Mouse (Mus musculus) embryonic facial prominence, embryonic 14.5 days (tissue): ENCODE measurements around the gene Psma4. TPM values are rescaled to one million over a fixed set of nuclear protein-coding genes. Genes with fewer than 3 reads are reported as not detected.
"Not testable (repeated sequence)": the region's sequence is repeated elsewhere in the genome, so short reads cannot be mapped to it uniquely, and the experiment has no call there.

Experiments
- ATAC-seq: fragments of 200-750 bp; cut with Nextera tagmentation; 2 replicates; pipeline ENCODE4 v1.8.0; 2017; ENCODE audit warnings: low read depth, moderate number of reproducible peaks, moderate TSS enrichment
- DNase-seq: peaks from one replicate; pipeline ENCODE4 v3.0.0-alpha.2; 2015; ENCODE audit warnings: low spot score
- H3K27ac ChIP-seq: fragments of 300-500 bp; sonication (generic); replicated peaks from 2 replicates; pipeline ENCODE4 v1.5.1; 2014; ENCODE audit warnings: low read depth, mild to moderate bottlenecking, low read length, moderate library complexity
- H3K27me3 ChIP-seq: fragments of 300-500 bp; sonication (generic); replicated peaks from 2 replicates; pipeline ENCODE4 v1.6.1; 2014; ENCODE audit warnings: low read length; ENCODE audit not compliant: control insufficient read depth, insufficient read depth
- H3K36me3 ChIP-seq: fragments of 300-500 bp; sonication (generic); 2 replicates; pipeline ENCODE4 v1.6.1; 2014; ENCODE audit warnings: low read length, mixed read lengths; ENCODE audit not compliant: control insufficient read depth, insufficient read depth
- H3K4me1 ChIP-seq: fragments of 300-500 bp; sonication (generic); 2 replicates; pipeline ENCODE4 v1.6.1; 2014; ENCODE audit warnings: antibody characterized with exemption, low read length; ENCODE audit not compliant: control insufficient read depth, insufficient read depth
- H3K4me2 ChIP-seq: fragments of 300-500 bp; sonication (generic); 2 replicates; pipeline ENCODE4 v1.6.1; 2014; ENCODE audit warnings: low read depth, mild to moderate bottlenecking, low read length, moderate library complexity, mixed read lengths
- H3K4me3 ChIP-seq: fragments of 300-500 bp; sonication (generic); 2 replicates; pipeline ENCODE4 v1.5.1; 2014; ENCODE audit warnings: low read depth, mild to moderate bottlenecking, low read length
- H3K9ac ChIP-seq: fragments of 300-500 bp; sonication (generic); 2 replicates; pipeline ENCODE4 v1.6.1; 2014; ENCODE audit warnings: low read depth, mild to moderate bottlenecking, low read length, moderate library complexity, mixed read lengths
- H3K9me3 ChIP-seq: fragments of 300-500 bp; sonication (generic); 2 replicates; pipeline ENCODE4 v1.6.1; 2016; ENCODE audit warnings: low read length; ENCODE audit not compliant: control insufficient read depth
- WGBS: fragments of 180-500 bp; shearing (Covaris S2); extraction: QIAGEN DNeasy Blood & Tissue Kit; methylation state at CpG from one replicate; pipeline ENCODE4 v1.1.7; 2014; 5-methylcytosine and 5-hydroxymethylcytosine counted together
- polyA plus RNA-seq: library from polyadenylated mRNA; unstranded; fragments of >200 nt; fragmentation: Nextera tagmentation; extraction: Ambion mirVana; gene quantifications from 2 replicates; pipeline ENCODE4 v1.2.1, GENCODE M21; 2014

Psma4 gene
- polyA plus RNA-seq, 1 experiment from 2014 or later = 285 TPM

DNA sequence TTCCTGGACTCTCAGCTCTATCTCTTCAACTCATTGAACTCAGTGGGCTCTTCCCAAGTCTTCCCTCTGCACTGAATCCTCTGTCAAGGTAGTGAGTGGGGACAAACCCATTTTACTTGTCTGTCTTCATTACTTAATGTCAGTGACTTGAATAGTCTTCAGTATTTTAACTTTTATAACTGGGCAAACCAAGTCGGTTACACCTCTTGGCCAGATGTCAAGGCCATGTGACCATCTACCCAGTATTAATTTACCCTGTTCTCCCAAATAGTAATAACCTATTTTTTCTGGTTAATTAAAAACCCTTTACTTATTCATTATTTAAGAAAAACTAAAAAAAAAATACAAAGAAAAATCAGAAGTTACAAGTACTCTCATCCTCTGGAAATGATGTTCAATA is 19.8 kb upstream of the Psma4 start:
- H3K4me2 ChIP-seq = no peak overlapping the region
- H3K27ac ChIP-seq = no peak overlapping the region
- H3K4me1 ChIP-seq = no peaks in the 10 kb centered on the region
- ATAC-seq = no peak
- no peaks in the 10 kb centered on the region for H3K9me3 ChIP-seq
- whole genome bisulfite sequencing = 92% methylated on average over 1 of the region's 1 CpGs
- H3K4me3 ChIP-seq = no peak overlapping the region
- no peak overlapping the region for H3K9ac ChIP-seq
- no peak for DNase-seq
- H3K36me3 ChIP-seq = no peaks in the 10 kb centered on the region
- H3K27me3 ChIP-seq = no peaks in the 10 kb centered on the region

DNA sequence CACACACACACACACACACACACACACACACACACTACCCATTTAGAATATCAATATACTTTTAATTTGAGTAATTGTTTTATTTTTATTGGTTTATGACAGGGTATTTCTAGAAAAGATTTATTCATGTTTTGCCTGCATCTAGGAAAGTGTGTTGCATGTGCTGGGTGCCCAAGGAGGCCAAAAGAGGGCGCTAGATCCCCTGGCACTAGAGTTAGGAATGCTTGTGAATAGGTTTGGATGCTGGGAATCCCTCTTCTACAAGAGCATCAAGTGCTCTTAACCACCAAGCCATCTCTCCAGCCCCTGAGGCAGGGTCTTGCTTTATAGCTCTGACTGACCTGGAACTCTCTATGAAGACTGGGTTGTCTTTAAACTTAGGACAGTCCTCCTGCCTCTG is 18.8 kb upstream of the Psma4 start:
- Histone ChIP-seq H3K27me3 (no peaks in the 10 kb centered on the region), H3K27ac (no peak overlapping the region), H3K4me3 (no peak overlapping the region), H3K9me3 (no peaks in the 10 kb centered on the region), H3K4me1 (no peaks in the 10 kb centered on the region), H3K9ac (no peak overlapping the region), H3K4me2 (no peak overlapping the region), H3K36me3 (no peaks in the 10 kb centered on the region)
- DNase-seq (no peak), ATAC-seq (no peak)
- WGBS = 5% methylated on average over 1 of the region's 1 CpGs

DNA sequence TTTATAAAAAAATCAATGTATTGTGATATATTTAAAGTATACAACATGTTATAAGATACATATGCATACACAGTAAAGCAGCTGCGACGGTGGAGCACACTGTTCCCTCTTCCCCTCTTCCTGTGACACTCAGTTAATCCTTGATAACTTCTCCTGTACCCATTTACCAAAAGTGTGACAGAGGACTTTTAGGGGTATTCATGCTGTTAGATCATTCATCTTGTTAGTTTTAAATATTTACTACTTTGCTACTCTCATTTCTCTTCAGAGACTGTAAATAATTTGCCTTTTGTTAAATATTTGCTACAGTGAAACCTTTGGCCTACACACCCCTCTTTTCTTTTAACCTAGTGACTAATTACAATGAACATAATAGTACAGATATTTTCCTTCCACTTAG is 18.2 kb upstream of the Psma4 start:
- no peak overlapping the region for H3K4me2 ChIP-seq
- ATAC-seq = no peak
- 67% methylated on average over 2 of the region's 2 CpGs for WGBS

DNA sequence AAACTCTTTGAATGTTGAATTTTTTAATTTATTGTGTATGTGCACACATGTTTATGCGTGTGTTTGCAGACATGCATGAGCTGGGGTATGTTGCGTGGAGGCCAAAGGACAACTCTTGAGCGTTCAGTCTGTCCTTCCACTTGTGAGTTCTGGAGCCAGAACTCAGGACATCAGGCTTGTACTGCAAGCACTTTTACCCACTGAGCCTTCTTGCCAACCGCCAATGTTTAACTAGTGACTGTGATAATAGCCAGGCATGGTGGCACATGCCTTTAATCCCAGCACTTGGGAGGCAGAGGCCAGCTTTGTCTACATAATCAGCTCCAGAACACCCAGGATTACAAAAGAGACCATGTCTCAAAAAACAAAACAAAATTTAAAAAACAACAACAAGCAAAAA is 8.5 kb upstream of the Psma4 start:
- no peak for DNase-seq
- Histone ChIP-seq H3K4me1 (no peaks in the 10 kb centered on the region), H3K4me2 (no peak overlapping the region), H3K27me3 (no peaks in the 10 kb centered on the region), H3K27ac (no peak overlapping the region), H3K36me3 (peaks cover 19% of the 10 kb centered on the region; the same call in 1 of the 2 replicates), H3K9ac (no peak overlapping the region), H3K4me3 (no peak overlapping the region), H3K9me3 (no peaks in the 10 kb centered on the region)
- ATAC-seq = no peak
- WGBS = 88% methylated on average over 4 of the region's 4 CpGs

More for the DNA sequence above, 18.2 kb upstream of the Psma4 start:
- no peak overlapping the region for H3K9ac ChIP-seq
- no peaks in the 10 kb centered on the region for H3K36me3 ChIP-seq
- H3K9me3 ChIP-seq = no peaks in the 10 kb centered on the region
- no peaks in the 10 kb centered on the region for H3K4me1 ChIP-seq
- no peak overlapping the region for H3K27ac ChIP-seq
- H3K27me3 ChIP-seq = no peaks in the 10 kb centered on the region
- no peak for DNase-seq
- H3K4me3 ChIP-seq = no peak overlapping the region

DNA sequence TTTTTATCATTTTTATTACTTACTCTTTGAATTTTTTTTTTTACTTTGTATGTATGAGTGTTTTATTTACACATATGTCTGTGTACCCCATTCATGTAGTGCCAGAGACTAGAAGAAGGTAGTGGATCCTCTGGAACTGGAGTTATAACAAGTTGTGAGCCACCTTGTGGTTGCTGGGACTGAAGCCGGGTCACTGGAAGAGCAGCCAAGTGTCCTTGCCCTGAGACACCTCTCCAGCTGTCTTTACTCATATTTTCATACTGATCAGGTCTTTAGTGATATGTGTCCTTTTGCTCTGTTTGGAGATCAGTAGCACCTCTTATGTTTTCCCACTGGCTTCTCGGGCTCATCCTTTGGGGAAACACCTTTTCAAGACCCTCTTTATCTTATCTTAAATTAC is 6.1 kb upstream of the Psma4 start:
- Histone ChIP-seq H3K27ac (no peak overlapping the region), H3K9ac (no peak overlapping the region), H3K36me3 (peaks cover 10% of the 10 kb centered on the region; the same call in 1 of the 2 replicates), H3K9me3 (no peaks in the 10 kb centered on the region), H3K4me3 (no peak overlapping the region), H3K4me1 (no peaks in the 10 kb centered on the region), H3K4me2 (no peak overlapping the region), H3K27me3 (no peaks in the 10 kb centered on the region)
- DNase-seq (no peak), ATAC-seq (no peak)
- WGBS = 81% methylated on average over 2 of the region's 2 CpGs

DNA sequence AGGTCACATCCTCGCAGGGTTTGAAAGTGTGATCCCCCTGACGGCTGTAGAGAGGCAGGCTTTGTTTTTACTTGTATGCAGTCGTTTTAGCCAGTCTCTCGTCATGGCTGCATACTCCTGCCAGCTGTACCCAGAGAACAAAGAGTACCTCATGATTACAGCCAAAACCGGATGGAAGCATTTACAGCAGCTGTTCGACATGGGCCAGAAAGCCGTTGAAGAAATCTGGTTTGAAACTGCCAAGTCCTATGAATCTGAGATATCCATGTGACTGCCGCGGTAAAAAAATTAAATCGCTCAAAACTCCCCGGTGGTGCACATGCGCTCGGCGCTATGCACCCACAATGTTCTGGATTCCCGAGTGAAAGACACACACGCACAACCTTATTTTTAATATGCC is 4.3 kb upstream of the Psma4 start:
- Histone ChIP-seq H3K36me3 (peaks cover 7% of the 10 kb centered on the region; the same call in 1 of the 2 replicates), H3K4me2 (no peak overlapping the region), H3K9ac (no peak overlapping the region), H3K27ac (no peak overlapping the region; the same call in 1 of the 2 replicates), H3K4me3 (no peak overlapping the region), H3K4me1 (no peaks in the 10 kb centered on the region), H3K9me3 (no peaks in the 10 kb centered on the region), H3K27me3 (no peaks in the 10 kb centered on the region)
- DNase-seq (peak; percentile 62), ATAC-seq (no peak)
- WGBS = 58% methylated on average over 16 of the region's 16 CpGs

DNA sequence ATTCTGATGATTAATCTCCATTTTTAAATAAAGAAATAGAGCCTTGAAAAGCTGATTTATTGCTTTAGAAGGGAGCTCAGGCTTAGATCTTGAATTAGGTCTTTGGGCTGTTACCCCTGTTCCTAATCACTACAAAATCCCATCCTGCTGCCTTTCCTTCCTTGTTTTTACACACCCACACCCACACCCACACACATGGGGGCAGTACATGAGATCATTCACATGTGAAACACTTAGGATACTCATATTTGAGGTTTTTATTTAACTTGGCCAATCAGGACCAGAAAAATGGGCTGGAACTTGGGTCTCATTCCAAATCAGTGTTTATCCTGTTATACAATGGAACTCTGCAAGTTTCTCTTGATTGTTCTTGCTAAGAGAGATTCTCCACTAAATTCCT is 1.1 kb upstream of the Psma4 start:
- no peaks in the 10 kb centered on the region for H3K27me3 ChIP-seq
- DNase-seq (no peak), ATAC-seq (no peak)
- no peak overlapping the region for H3K9ac ChIP-seq
- peaks cover 30% of the 10 kb centered on the region for H3K36me3 ChIP-seq
- H3K4me2 ChIP-seq = no peak overlapping the region
- no peak overlapping the region for H3K27ac ChIP-seq
- no peaks in the 10 kb centered on the region for H3K9me3 ChIP-seq
- peaks cover 10% of the 10 kb centered on the region; the same call in 1 of the 2 replicates for H3K4me1 ChIP-seq
- no peak overlapping the region for H3K4me3 ChIP-seq

DNA sequence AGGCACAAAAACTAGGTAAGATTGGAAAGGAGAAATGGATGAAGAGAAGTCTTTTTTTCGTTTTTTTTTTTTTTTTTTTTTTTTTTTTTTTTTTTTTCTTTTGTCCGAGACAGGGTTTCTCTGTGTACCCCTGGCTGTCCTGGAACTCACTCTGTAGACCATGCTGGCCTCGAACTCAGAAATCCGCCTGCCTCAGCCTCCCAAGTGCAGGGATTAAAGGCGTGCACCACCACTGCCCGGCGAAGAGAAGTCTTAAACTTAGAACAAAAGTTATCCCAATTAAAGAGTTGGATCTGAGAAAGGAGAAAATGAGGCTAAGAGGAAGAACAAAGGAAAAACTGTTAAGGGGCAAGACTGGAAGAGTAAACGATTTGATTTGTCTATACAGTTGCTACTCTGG is 428 bp upstream of the Psma4 start:
- Histone ChIP-seq H3K36me3 (peaks cover 37% of the 10 kb centered on the region), H3K4me2 (peak overlapping the region; percentile 77), H3K27ac (peak overlapping the region; percentile 96), H3K4me3 (peak overlapping the region; percentile 92), H3K9ac (peak overlapping the region; percentile 30)
- ATAC-seq, H3K27me3 ChIP-seq, H3K9me3 ChIP-seq, H3K4me1 ChIP-seq, DNase-seq: not testable (repeated sequence)
- WGBS = 49% methylated on average over 8 of the region's 8 CpGs

DNA sequence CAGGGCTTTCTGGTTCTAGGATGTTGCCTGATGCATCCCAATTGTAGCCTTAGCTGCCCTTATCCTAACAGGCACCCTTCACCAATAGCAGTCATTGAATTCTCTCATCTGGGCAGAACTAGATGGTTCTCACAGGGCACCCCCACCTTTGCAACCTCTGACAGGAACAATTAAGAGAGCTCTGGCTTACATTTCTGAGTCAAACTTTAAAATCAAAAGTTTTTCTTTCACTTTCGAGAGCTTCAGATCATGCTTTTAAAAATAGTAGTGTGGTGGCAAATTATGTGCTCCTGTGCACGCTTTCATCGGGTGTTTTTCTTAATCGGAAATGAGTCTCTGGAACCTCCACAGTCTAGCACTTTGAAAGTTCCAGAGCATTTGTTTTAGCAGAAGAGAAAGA is 10.5 kb downstream of the Psma4 start:
- 86% methylated on average over 4 of the region's 4 CpGs for WGBS
- H3K36me3 ChIP-seq = peaks cover 36% of the 10 kb centered on the region
- no peak overlapping the region for H3K9ac ChIP-seq
- DNase-seq = no peak
- H3K27me3 ChIP-seq = no peaks in the 10 kb centered on the region
- no peak overlapping the region for H3K4me3 ChIP-seq
- ATAC-seq = no peak
- H3K9me3 ChIP-seq = no peaks in the 10 kb centered on the region
- H3K4me2 ChIP-seq = no peak overlapping the region
- H3K27ac ChIP-seq = no peak overlapping the region
- no peaks in the 10 kb centered on the region for H3K4me1 ChIP-seq
